Mouse (Mus musculus) E14TG2a.4 (cell line): ENCODE data around the gene Cd248.

Experiments used
- CTCF ChIP-seq: conservative IDR thresholded peaks from 2 replicates; pipeline ENCODE4 v1.5.1; 2014; ENCODE audit warnings: low read length
- NANOG ChIP-seq: IDR thresholded peaks from 2 replicates; pipeline ENCODE4 v1.6.1; 2014; ENCODE audit warnings: borderline replicate concordance, low read length, mixed read lengths

GRCm38 (mm10) chr19:5069978-5070377 lies 2.1 kb downstream of the Cd248 start:
- TF ChIP-seq CTCF (no peak), NANOG (no peak)
